In the genomic region with DNA sequence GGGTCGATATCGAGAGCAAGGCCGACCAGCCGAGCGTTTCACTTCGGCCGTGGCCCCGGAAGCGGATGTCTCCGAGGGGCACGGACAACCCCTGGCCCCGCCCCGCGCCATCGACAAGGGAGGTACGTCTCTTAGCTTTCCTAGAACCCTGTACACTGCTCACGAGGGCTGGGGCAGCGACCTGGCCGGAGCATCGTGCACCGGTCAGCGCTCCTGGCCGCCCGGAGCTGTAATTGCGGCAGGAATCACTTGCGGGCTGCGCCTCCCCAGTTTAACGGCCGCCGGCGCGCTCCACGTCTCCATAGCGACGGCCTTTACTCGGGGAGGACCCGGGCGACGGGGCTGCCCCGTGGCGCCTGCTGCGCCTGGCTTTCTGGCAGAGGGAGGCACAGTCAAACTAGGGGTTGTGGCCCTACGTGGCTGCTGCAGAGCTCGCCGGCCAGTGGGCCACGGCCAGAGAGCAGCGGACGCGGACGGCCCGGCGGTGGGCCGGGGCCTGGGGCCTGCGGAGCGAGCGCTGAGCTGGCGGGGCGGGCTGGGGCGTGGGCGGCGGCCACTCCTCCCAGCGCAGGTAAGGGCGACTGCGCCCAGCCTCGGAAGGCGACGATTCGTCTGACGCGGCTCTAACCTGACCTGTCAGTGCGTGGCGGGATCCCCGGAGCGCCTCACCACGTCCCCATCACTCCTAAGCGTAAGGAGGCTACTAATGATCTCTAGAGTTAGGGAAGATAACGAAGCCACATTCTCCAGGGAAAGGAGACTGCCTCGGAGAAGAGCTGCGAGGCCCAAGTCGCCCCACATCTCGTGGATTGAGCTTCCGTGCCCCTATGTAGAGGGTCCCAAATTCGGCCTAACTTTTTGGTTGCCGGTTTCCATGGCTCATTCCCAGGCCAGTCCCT, we compare ENCODE assay signal across 8 mouse cellular contexts. TPM values are rescaled to one million over a fixed set of nuclear protein-coding genes. Genes with fewer than 3 reads are reported as not detected.
A peak's percentile ranks its signal among the peaks of the same experiment; 100 is the strongest.
DNase-seq lines count a peak whose midpoint lies in the region; ATAC-seq and TF ChIP-seq lines count a peak whose summit lies in the region.

Gene Glt8d1 (plus strand): TSS at position 94 of the 899 bp plus-strand sequence.
Gene Spcs1 (minus strand): TSS at position 366 of the 899 bp plus-strand sequence.

- H3K27me3 ChIP-seq in CH12.LX (replicated peaks), result no peaks in the 10 kb centered on the region
- H3K27me3 ChIP-seq in forebrain, embryonic 14.5 days (replicated peaks; ENCODE audit: control insufficient read depth, insufficient read depth, low read length), result no peaks in the 10 kb centered on the region
- H3K27me3 ChIP-seq in liver, embryonic 16.5 days (ENCODE audit: control insufficient read depth, insufficient read depth, low read depth, low read length), result no peaks in the 10 kb centered on the region
- H3K27me3 ChIP-seq in neural tube, embryonic 12.5 days (replicated peaks), result no peaks in the 10 kb centered on the region
- no peaks in the 10 kb centered on the region for H3K27me3 ChIP-seq in stomach, postnatal 0 days (ENCODE audit: control insufficient read depth, insufficient read depth, low read length)

- peak within 1 kb of the TSS; percentile 37 for H3K27ac ChIP-seq in CH12.LX (ENCODE audit: insufficient read depth, low read depth)
- H3K27ac ChIP-seq in forebrain, embryonic 14.5 days (ENCODE audit: low read depth, low read length), result peak within 1 kb of the TSS; percentile 89
- peak within 1 kb of the TSS; percentile 94 for H3K27ac ChIP-seq in liver, embryonic 16.5 days (ENCODE audit: low read length)
- peak within 1 kb of the TSS; percentile 79 for H3K27ac ChIP-seq in neural tube, embryonic 12.5 days
- H3K27ac ChIP-seq in stomach, postnatal 0 days (replicated peaks), result peak within 1 kb of the TSS; percentile 96

- H3K9ac ChIP-seq in CH12.LX (ENCODE audit: insufficient read depth, low read depth), result peak within 1 kb of the TSS; percentile 86
- H3K9ac ChIP-seq in forebrain, embryonic 14.5 days (ENCODE audit: low read length), result peak within 1 kb of the TSS; percentile 92
- H3K9ac ChIP-seq in liver, embryonic 16.5 days (ENCODE audit: low read depth, low read length), result peak within 1 kb of the TSS; percentile 89
- H3K9ac ChIP-seq in neural tube, embryonic 12.5 days, result peak within 1 kb of the TSS; percentile 90
- H3K9ac ChIP-seq in stomach, postnatal 0 days (ENCODE audit: low read length), result peak within 1 kb of the TSS; percentile 94

- peak; percentile 85 for TF ChIP-seq POLR2A in CH12.LX (IDR thresholded peaks at IDR 0.05; ENCODE audit: low read depth, low read length)

- peaks cover 3 to 23% of the 10 kb centered on the region in 2 experiments for H3K4me1 ChIP-seq in CH12.LX (ENCODE audit: control insufficient read depth in 1 of 2, insufficient read depth in 2 of 2)
- peaks cover 11% of the 10 kb centered on the region for H3K4me1 ChIP-seq in forebrain, embryonic 14.5 days (ENCODE audit: control insufficient read depth, insufficient read depth, low read length)
- peaks cover 13% of the 10 kb centered on the region for H3K4me1 ChIP-seq in liver, embryonic 16.5 days (ENCODE audit: control insufficient read depth, low read depth, low read length)
- peaks cover 16% of the 10 kb centered on the region for H3K4me1 ChIP-seq in neural tube, embryonic 12.5 days
- H3K4me1 ChIP-seq in stomach, postnatal 0 days (replicated peaks; ENCODE audit: control insufficient read depth, insufficient read depth), result no peaks in the 10 kb centered on the region

- TF ChIP-seq RAD21 in CH12.LX (IDR thresholded peaks at IDR 0.05; ENCODE audit: low read depth, low read length), result no peak

- in situ Hi-C loops in CH12.LX (cut with MboI; ENCODE audit: low pct_ligation_motif_present, low pct_unique_long_range_greater_than_20kb, low sequenced_read_pairs), result no loop called here

- no peak for TF ChIP-seq CTCF in CH12.LX (conservative IDR thresholded peaks at IDR 0.05 in 1 of 2, IDR thresholded peaks at IDR 0.05 in 1 of 2; ENCODE audit: low read depth in 2 of 2, low read length in 2 of 2)
- no peak for TF ChIP-seq CTCF in stomach, postnatal 0 days (IDR thresholded peaks at IDR 0.05; ENCODE audit: low read depth)

- H3K36me3 ChIP-seq in CH12.LX (replicated peaks in 1 of 2; ENCODE audit: control insufficient read depth in 1 of 2, insufficient read depth in 1 of 2, low read length in 1 of 2), result peaks cover 8 to 20% of the 10 kb centered on the region in 2 experiments
- H3K36me3 ChIP-seq in forebrain, embryonic 14.5 days (ENCODE audit: control insufficient read depth, insufficient read depth, low read length), result peaks cover 11% of the 10 kb centered on the region; the same call in 1 of the 2 replicates
- H3K36me3 ChIP-seq in liver, embryonic 16.5 days (ENCODE audit: control insufficient read depth, insufficient read depth), result no peaks in the 10 kb centered on the region; the same call in 1 of the 2 replicates
- H3K36me3 ChIP-seq in neural tube, embryonic 12.5 days, result peaks cover 13% of the 10 kb centered on the region; the same call in 1 of the 2 replicates
- H3K36me3 ChIP-seq in stomach, postnatal 0 days (ENCODE audit: control insufficient read depth, insufficient read depth, low read length), result no peaks in the 10 kb centered on the region; the same call in 1 of the 2 replicates

- H3K79me2 ChIP-seq in CH12.LX (replicated peaks; ENCODE audit: control insufficient read depth, extremely low read depth, insufficient read depth, poor library complexity, severe bottlenecking), result peaks cover 7% of the 10 kb centered on the region

- intact Hi-C loops in heart, postnatal 10 days (cut with DNase I), result no loop called here

- peak; percentile 75 for DNase-seq in CH12.LX (ENCODE audit: extremely low read depth)
- DNase-seq in cerebellum, adult 11 months, result peak; percentile 78
- peak; percentile 82 for DNase-seq in forebrain, embryonic 14.5 days (ENCODE audit: low spot score)
- DNase-seq in heart, postnatal 10 days, result peak; percentile 92 to 93
- DNase-seq in large intestine, adult 2 months (ENCODE audit: low read depth, low spot score), result peak; percentile 67
- DNase-seq in stomach, postnatal 0 days (ENCODE audit: low spot score), result peak; percentile 91

- peak within 1 kb of the TSS; percentile 91 for H3K4me2 ChIP-seq in CH12.LX (ENCODE audit: insufficient read depth, low read depth, poor library complexity, severe bottlenecking)
- H3K4me2 ChIP-seq in forebrain, embryonic 14.5 days (ENCODE audit: low read length), result peak within 1 kb of the TSS; percentile 56
- H3K4me2 ChIP-seq in liver, embryonic 16.5 days (ENCODE audit: low read depth, low read length), result peak within 1 kb of the TSS; percentile 71
- peak within 1 kb of the TSS; percentile 73 for H3K4me2 ChIP-seq in neural tube, embryonic 12.5 days (replicated peaks)
- peak within 1 kb of the TSS; percentile 71 for H3K4me2 ChIP-seq in stomach, postnatal 0 days (replicated peaks; ENCODE audit: low read depth)

- under 1% methylated on average over 81 of the region's 84 CpGs for WGBS in forebrain, embryonic 14.5 days
- under 1% methylated on average over 84 of the region's 84 CpGs for WGBS in large intestine, adult 2 months
- under 1% methylated on average over 84 of the region's 84 CpGs for WGBS in liver, embryonic 16.5 days (ENCODE audit: insufficient replicate concordance)
- WGBS in neural tube, embryonic 12.5 days, result under 1% methylated on average over 84 of the region's 84 CpGs
- WGBS in stomach, postnatal 0 days, result under 1% methylated on average over 74 of the region's 84 CpGs

- dilution Hi-C loops in CH12.LX (cut with MboI; ENCODE audit: extremely low pct_ligation_motif_present, extremely low pct_unique_long_range_greater_than_20kb, low sequenced_read_pairs), result no loop called here

- no peaks in the 10 kb centered on the region for H3K9me3 ChIP-seq in CH12.LX (replicated peaks; ENCODE audit: low read length)
- H3K9me3 ChIP-seq in forebrain, embryonic 14.5 days (replicated peaks; ENCODE audit: control insufficient read depth, low read length), result no peaks in the 10 kb centered on the region
- H3K9me3 ChIP-seq in liver, embryonic 16.5 days (replicated peaks; ENCODE audit: control insufficient read depth, low read length), result no peaks in the 10 kb centered on the region
- no peaks in the 10 kb centered on the region for H3K9me3 ChIP-seq in neural tube, embryonic 12.5 days
- no peaks in the 10 kb centered on the region for H3K9me3 ChIP-seq in stomach, postnatal 0 days (ENCODE audit: control insufficient read depth, low read length)

- peak within 1 kb of the TSS; percentile 64 to 98 (median 73) for H3K4me3 ChIP-seq in CH12.LX (replicated peaks in 1 of 3; ENCODE audit: low read depth in 2 of 3, low read length in 2 of 3, poor library complexity in 1 of 3)
- H3K4me3 ChIP-seq in forebrain, embryonic 14.5 days (ENCODE audit: low read depth, low read length), result peak within 1 kb of the TSS; percentile 92
- peak within 1 kb of the TSS; percentile 98 for H3K4me3 ChIP-seq in liver, embryonic 16.5 days (ENCODE audit: low read depth, low read length)
- peak within 1 kb of the TSS; percentile 98 for H3K4me3 ChIP-seq in neural tube, embryonic 12.5 days
- H3K4me3 ChIP-seq in stomach, postnatal 0 days (ENCODE audit: low read depth, low read length), result peak within 1 kb of the TSS; percentile 84

- peak; percentile 95 for ATAC-seq in forebrain, embryonic 14.5 days
- ATAC-seq in liver, embryonic 16.5 days (ENCODE audit: low read depth), result peak; percentile 88
- ATAC-seq in neural tube, embryonic 12.5 days (ENCODE audit: low FRiP score, low read depth), result peak; percentile 94
- peak; percentile 94 for ATAC-seq in stomach, postnatal 0 days (ENCODE audit: low FRiP score, low TSS enrichment)

- TF ChIP-seq EP300 in CH12.LX (IDR thresholded peaks at IDR 0.05; ENCODE audit: low read length), result no peak; the same call in 1 of the 2 replicates
- TF ChIP-seq EP300 in stomach, postnatal 0 days (optimal IDR thresholded peaks at IDR 0.05), result no peak

RNA-seq across cellular contexts. Expression of gene Glt8d1, which starts in this region (rescaled TPM):
- total RNA-seq in CH12.LX (2012; rRNA removed), result 12.6 and 13.8 TPM in 2 replicates
- 22.5 and 24.9 TPM in 2 replicates for total RNA-seq in CH12.LX (2014; rRNA removed)
- 11.1 and 11.7 TPM in 2 replicates for polyA plus RNA-seq in CH12.LX (2012; ENCODE audit: insufficient read length, low read depth)
- polyA plus RNA-seq in forebrain, embryonic 14.5 days (2014; fragmentation: Nextera tagmentation; extraction: Ambion mirVana), result 55.9 and 56.0 TPM in 2 replicates
- total RNA-seq in heart, postnatal 10 days (2021), result 10 to 100 TPM; 26.6 to 32.1 TPM
- 9.9 and 10.1 TPM in 2 replicates for polyA plus RNA-seq in large intestine, adult 2 months (2012; rRNA removed)
- polyA plus RNA-seq in liver, embryonic 16.5 days (2015; fragmentation: Nextera tagmentation; extraction: Ambion mirVana), result 14.6 and 16.0 TPM in 2 replicates
- polyA plus RNA-seq in neural tube, embryonic 12.5 days (2016; fragmentation: Nextera tagmentation; extraction: Ambion mirVana), result 59.0 and 65.4 TPM in 2 replicates
- polyA plus RNA-seq in stomach, postnatal 0 days (2015; fragmentation: Nextera tagmentation; extraction: Ambion mirVana), result 28.2 and 29.7 TPM in 2 replicates

RNA-seq across cellular contexts. Expression of gene Spcs1, which starts in this region (rescaled TPM):
- 150 and 179 TPM in 2 replicates for total RNA-seq in CH12.LX (2012; rRNA removed)
- total RNA-seq in CH12.LX (2014; rRNA removed), result 344 and 351 TPM in 2 replicates
- polyA plus RNA-seq in CH12.LX (2012; ENCODE audit: insufficient read length, low read depth), result 176 and 181 TPM in 2 replicates
- polyA plus RNA-seq in forebrain, embryonic 14.5 days (2014; fragmentation: Nextera tagmentation; extraction: Ambion mirVana), result 315 and 338 TPM in 2 replicates
- total RNA-seq in heart, postnatal 10 days (2021), result 100 to 1,000 TPM; 177 to 181 TPM
- 206 TPM in 2 replicates for polyA plus RNA-seq in large intestine, adult 2 months (2012; rRNA removed)
- 259 and 284 TPM in 2 replicates for polyA plus RNA-seq in liver, embryonic 16.5 days (2015; fragmentation: Nextera tagmentation; extraction: Ambion mirVana)
- 299 and 309 TPM in 2 replicates for polyA plus RNA-seq in neural tube, embryonic 12.5 days (2016; fragmentation: Nextera tagmentation; extraction: Ambion mirVana)
- polyA plus RNA-seq in stomach, postnatal 0 days (2015; fragmentation: Nextera tagmentation; extraction: Ambion mirVana), result 508 and 513 TPM in 2 replicates

Comparison
In these comparisons a context has a peak if more than half of its experiments do, and no peak if none do; other contexts are left out.
1. Peak in every context shown above with its lines: DNase-seq, ATAC-seq, H3K4me3 ChIP-seq and H3K27ac ChIP-seq.
2. H3K27ac ChIP-seq: peak in every context shown above with its lines; median percentile 96 in stomach, postnatal 0 days; 94 in liver, embryonic 16.5 days; 89 in forebrain, embryonic 14.5 days; 79 in neural tube, embryonic 12.5 days; 37 in CH12.LX.